Mouse (Mus musculus) right cerebral cortex, postnatal 4 days (tissue): Measurements from ENCODE around the gene Scarf2.

ENCODE experiments used
- DNase-seq: peaks from one replicate; pipeline ENCODE4 v3.0.0-alpha.2; 2022

Gene Scarf2

DNA sequence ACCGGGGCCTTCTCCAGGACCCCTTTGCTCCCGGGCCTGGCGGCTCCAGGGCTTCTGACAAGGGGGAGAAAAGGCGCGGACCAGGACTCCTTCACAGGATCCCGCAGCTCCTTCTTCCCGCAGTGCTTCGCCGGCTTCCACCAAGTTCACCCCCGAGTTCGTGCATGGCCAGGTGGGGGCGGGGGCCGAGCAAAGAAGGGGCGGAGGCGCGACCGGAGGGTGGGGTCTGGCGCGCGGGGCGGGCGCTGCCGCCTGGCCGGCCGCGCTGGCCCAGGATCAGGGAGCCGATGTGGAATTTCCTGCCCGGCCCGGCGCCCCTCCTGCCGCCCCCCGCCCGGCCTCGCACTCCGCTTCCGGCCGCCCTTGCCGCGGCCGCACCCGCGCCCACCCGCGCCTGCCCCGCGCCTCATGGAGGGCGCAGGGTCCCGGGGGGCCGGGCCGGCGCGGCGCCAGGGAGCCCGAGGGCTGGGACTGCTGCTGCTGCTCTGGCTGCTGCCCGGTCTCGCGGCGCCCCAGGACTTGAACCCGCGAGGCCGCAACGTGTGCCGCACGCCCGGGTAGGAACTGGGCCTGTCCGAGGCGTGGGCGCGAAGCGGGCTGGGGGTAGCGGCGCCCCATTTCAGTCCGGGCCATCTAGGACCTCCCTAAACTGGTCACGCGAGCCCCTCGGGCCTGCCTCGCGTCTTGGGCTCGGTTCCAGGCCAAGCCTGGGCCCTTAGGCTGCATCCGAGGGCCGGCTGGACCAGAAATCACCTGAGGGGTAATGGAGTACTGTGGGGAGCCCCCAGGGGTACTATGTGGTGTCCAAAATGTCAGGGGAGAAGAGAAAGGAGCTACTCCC, at the start of gene Scarf2:
Gene Scarf2, plus strand, starts transcription at position 312 of the 841 bp plus-strand sequence.
- DNase-seq: no peak

DNA sequence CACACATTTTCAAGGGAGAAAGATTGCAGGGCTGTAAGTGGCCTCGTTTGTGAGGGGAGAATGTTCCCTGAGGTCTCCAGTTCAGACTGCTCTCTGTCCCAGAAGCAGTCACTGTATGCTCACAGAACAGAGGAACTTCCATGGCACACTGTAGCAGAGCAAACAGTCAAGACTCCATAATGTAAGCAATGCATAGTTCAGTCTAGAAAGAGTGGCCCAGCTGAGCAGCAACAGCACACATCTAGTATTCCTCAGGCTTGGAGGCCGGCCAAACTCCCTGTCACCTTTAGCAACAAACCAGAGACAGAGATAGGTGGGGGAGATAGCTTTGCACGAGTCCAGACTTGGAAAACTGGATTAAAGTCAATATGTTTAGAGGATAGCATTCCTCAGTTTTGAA, 44.1 kb upstream of the Scarf2 start:
- DNase-seq: no peak

DNA sequence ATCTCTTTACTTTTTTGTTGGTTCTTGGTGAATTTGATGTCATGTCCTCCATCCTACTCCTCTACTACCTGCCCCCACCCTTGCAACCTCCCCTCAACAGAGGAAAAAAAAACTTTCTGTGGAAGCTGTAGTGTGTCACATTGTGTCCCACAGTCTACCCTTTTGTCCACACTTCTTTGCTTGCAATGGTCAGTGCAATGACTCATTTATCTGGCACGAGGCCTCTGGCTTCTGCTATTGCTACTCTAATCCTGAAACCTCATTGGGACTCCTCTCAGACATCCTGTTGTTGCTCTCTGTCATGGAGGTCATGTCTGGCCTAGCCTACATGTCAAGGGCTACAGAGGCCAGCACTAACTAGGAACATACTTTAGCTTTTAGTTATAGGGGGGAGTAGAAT, 43.4 kb upstream of the Scarf2 start:
- DNase-seq: no peak

DNA sequence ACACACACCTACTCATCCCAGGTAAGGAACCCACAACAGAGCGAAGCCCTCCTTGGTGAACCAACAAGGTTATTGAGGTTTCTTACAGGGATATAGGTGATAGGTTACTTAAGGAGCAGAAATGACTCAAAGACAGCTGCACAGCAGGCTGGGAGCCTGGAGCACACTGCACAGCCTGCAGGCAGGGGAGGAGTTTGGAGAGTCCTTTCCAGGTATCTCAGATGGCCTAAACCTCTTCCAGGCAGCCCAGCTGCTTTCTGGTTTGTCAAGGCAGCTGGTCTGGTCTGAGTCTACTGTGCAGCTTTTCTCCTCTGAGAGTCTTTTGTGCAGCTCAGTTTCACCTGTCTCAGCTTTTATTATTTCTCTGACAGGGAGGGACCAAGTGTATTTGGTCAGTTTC, 39.3 kb upstream of the Scarf2 start:
- DNase-seq: no peak

DNA sequence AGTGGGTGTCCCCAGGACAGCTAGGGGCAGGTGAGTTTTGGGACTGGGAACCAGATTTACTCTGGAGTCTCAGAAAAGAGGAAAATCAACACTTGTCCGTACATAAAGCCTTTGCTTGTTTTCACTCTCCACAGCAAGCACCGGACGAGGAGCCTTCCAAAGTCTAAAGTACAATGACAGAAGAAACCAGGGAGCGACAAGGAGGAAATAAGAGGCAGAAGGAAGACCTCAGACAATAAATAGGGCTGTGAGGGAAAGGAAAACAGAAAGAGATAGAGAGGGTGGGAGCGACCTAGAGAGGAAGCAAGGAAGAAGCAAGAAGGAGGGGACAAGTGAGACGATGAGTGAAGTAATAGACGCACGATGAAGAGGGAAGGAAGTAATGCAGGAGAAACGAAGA, 38.2 kb upstream of the Scarf2 start:
- DNase-seq: no peak

DNA sequence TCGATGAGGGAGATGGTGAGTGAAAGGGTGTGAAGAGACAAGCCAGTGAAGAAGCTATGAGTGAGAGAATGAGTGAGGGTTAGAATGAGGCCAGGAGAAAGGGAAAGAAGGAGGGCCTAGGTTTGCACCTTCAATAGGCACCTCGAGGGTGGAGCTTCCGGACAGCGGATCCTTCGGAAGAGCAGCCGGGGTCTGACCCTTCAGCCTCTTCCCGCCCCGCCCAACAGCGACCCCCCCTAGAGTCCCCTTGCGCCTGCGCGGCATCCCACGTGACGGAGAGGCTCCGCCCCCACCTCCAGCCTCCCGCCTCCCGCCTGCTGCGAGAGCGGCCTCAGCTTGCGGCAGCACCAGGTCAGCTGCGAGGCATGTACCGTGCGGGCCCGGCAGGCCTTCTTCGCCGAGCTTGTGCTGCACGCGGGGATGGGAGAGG, 37.7 kb upstream of the Scarf2 start, which contains the start of gene Klhl22:
Gene Klhl22, plus strand, starts transcription at position 275 of the 430 bp plus-strand sequence.
- DNase-seq: peak; percentile 96

DNA sequence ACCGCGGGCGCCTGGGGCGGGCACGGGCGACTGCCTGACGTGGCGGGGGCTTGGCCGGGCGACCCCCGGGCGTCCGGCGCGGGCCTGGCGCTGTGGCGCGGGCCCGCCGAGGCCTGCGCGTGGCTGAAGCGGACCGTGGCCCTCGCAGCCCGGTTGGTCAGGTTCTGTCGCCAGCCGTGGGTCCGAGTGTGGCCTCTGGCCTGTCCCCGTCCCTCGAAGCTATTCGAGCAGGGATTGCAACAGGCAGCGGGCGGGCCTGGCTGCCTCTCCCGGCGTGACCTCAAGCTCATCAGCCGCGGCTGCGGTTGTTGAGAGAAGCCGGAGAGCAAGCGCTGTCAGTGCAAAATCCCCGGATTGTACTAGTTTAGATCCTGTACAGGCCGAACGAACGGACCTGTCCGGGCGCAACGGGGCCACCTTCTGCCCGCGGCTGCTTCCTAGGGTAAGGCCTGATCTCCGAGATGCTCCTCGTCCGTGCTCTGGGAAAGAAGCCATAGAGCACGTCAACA, 37.2 kb upstream of the Scarf2 start:
- peak; percentile 38 for DNase-seq

DNA sequence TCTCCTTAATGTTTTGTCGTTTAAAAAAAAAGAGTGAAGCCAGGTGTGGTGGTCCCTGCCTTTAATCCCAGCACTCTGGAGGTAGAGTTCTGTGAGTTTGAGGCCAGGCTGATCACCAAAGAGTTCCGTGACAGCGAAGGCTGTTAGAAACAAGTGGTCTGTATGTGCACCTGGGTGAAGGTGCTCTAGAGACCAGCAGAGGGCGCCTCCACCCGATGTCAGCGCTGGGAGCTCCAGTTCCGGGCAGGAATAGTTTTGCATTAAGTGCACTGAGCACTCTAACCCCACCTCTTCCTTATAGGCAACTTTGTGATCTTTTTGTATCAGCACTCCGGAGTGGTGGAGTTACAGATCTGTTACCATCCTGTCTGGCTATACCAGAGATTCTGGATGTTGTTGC, 36.4 kb upstream of the Scarf2 start:
- DNase-seq: peak; percentile 50

DNA sequence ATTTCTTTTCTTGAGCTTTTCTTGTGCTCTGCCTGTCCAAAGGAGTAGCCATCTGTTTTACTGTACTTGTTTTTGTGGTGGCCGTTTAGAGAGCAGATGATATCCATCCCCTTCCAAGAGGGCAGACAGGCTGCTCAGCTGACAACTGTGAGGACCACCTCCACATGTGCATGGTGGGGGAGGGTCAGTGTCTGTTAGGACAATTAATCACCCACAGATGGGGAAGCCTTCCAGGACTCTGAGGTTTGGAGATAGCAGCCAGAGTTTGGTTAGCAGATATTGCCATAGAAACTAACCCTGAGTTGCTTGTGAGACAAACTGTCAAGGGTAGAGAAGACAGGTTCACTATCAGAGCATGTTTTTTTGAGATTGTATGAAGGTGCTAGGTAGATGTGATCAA, 36.0 kb upstream of the Scarf2 start:
- DNase-seq: no peak

DNA sequence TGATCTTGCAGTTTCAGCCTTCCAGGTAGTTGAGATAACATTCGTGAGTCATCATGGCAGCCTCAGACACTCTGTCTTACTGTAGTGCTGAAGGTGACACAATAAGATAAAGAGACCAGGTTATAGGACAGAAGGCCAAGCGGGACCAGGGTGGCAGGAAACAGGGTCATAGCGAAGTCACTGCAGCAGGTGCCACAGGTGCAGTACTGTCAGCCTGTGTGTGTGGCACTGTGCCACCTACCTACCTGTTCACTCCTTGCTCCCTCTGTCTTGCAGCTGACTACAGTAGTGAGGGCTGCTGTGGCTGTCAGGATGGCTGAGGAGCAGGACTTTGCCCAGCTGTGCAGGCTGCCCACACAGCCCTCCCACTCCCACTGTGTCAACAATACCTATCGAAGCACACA, 33.0 kb upstream of the Scarf2 start:
- DNase-seq: no peak

DNA sequence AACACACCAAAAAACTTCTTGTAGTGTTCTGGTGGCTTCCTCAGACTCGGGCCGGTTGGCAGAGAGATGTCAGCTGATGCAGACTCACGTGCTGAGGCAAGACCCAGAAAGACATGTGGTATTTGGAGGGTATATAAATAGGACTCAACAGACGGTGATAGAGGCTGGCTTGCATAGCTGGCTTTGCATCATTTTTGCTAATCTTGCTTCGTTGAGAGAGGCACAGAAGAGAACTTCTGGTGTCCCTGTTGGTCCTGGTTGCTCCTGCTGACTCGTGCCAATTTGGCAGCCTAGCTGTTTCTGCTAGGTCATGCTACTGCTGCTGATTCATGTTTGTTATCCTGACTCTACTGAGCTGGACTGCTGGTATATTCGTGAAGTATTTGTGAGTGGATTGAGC, 28.2 kb upstream of the Scarf2 start:
- DNase-seq: no peak

DNA sequence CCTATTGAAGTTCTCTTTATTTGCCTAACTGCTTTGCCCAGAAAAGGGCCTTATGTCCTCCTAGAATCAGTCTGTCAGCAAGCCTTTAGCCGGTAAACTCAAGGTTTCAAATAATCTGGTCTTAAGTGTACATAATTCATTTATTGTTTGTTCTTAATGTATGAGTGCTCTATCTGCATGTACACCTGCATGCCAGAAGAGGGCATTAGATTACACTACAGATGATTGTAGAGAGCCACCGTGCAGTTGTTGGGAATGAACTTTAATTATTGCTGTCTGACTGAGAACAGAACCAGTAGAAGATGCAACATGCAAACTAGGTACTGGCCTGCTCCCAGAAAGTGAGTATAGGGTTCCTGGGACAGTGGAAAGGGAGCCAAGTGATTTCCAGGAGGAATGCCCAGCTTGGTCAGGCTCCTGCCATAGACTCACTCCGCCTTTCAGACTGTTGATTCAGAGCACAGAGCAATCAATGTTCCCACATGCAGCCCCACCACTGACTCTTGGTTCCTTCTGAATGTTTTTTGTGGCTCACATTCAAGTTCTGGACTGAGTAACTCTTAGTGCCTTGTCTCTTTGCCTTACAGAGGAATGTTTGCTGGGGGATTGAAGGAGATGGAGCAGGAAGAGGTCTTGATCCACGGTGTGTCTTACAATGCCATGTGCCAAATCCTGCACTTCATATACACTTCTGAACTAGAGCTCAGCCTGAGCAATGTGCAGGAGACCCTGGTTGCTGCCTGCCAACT, 25.8 kb upstream of the Scarf2 start:
- DNase-seq: no peak

DNA sequence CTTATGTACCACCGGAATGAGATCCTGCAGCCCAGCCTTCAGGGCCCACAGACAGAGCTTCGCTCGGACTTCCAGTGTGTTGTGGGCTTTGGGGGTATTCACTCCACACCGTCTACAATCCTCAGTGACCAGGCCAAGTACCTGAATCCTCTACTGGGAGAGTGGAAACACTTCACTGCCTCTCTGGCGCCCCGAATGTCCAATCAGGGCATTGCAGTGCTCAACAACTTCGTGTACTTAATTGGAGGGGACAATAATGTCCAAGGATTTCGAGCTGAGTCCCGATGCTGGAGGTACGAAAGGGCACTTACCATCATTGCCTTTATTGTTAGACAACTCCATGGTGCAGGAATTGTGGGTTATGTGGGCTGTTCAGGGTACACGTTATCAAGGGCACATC, 20.3 kb upstream of the Scarf2 start:
- peak; percentile 58 for DNase-seq

DNA sequence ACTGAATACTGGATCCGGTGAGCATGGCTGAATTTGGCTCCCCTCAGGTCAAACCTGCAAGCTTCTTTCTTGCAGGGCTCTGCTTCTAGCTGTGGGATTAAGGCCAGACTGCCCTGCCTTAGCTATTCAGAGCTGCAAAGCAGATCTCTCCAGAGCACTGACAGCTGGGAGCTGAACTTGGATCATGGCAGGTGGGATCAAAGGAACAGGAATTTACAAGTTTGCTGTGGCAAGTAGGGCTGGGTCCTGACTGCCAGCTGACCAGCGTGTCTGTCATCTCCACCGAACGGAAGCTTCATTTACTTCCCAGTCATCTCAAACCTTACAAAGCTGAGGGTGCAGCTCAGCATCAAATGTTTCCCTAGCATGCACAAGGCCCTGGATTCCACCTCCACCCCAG, 18.9 kb upstream of the Scarf2 start:
- DNase-seq: no peak

DNA sequence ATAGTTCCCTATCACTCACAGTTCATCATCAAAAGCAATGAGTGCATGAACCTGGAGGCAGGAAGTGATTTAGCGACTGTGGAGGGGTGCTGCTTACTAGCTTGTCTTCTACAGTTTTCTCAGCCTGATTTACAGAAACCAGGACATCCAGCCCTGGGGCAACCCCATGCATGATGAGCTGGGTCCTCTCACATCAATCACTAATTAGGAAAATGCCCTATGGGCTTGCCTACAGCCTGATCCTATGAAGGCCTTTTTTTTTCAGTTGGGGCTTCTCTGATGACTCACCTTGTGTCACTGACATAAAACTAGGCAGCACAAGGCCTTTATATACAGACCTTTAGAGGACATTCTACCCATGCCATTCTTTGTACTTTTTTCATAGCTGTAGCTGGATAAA, 17.4 kb upstream of the Scarf2 start:
- no peak for DNase-seq

DNA sequence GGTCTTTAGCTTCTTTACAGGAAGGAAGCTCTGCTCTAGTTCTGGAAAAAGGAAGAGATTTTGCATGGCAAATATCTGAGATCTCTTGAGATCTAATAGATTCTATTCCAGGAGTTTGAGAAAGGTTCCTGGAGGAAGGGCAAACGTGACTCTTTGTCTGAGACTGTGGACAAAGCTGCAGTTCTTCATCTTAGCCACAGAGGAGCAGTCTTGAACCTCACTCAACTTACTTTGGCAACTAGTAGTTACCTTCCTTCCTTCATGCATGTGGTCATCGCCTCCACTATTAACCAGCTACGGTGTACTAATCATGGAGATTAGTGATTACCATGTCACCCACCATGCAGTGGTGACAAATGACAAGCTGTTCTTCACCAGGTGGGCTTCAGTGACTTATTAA, 11.7 kb upstream of the Scarf2 start:
- no peak for DNase-seq

DNA sequence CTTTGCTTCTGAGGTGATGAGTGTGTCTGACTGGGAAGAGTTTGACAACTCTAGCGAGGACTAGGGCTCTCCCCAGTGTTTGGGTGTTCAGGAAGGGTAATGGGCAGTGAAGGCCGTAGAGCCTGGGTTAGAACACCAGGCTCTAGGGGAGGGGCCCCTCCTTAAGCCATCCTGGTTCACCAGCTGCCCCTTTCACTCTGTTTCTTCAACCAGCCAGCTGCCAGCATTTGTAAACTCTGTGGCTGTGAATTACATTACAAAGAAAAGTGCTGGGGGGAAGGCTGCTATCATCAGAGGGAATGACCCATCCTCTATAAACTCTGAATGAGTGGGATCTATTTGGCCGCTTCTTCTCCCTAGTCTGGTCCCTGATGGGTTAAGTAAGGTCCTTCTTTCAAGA, 4.4 kb upstream of the Scarf2 start:
- DNase-seq: no peak

DNA sequence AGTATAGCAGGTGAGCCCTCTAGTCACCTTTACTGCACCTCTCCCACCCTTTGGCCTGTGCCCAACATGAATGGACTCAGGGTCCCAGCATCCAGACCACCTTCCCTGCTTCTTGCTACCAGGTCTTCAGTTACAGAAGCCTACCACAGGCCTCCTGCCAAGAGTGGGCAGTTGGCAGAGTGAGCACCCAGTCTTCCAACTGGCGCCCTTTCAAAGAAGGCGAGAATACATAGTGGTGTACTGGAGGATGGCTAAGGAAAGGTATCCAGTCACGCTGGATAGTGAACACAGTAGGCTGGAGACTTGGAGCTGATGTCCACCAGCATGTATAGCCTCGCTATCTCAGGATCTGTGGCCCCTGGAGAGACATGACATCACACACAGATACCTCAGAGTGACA, 3.0 kb upstream of the Scarf2 start:
- no peak for DNase-seq

DNA sequence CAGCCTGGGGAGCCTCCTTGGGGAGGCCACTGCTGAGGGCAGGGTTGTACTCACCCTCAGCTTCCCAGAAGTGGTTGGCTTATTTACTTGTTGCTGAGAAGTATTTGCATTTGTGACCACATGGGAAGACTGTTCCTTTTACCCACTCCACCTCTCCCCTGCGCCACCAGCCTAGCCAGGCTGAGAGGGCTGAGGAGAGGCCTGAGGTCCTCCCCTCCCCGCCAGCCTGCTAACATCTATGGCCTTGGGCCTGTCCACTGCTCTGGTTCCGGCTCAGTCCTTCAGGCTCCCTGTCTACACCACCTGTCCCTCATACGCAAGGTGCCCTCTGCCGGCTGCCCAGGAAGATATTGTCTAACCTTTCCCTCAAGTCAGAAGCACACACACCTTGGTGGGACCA, 1.4 kb upstream of the Scarf2 start:
- DNase-seq: no peak

DNA sequence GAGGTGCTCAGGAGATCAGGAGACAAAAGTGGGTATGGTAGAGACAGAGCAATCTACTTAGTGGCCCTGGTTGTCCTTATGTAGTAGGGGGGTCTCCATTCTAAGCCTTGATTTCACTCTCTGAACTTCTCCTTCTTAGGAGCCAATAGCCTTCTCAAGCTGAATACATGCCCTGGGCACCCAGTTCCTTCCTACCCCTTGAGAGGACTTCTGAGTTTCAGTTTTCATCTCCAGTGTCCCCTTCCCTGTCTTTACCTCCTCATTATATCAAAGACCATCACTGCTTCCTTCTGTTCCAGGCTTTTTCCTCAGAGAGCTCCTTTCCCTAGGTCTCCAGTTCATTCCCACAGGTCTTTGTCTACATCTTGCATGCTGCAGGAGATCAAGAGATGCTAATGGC, 563 bp upstream of the Scarf2 start:
- DNase-seq: no peak

DNA sequence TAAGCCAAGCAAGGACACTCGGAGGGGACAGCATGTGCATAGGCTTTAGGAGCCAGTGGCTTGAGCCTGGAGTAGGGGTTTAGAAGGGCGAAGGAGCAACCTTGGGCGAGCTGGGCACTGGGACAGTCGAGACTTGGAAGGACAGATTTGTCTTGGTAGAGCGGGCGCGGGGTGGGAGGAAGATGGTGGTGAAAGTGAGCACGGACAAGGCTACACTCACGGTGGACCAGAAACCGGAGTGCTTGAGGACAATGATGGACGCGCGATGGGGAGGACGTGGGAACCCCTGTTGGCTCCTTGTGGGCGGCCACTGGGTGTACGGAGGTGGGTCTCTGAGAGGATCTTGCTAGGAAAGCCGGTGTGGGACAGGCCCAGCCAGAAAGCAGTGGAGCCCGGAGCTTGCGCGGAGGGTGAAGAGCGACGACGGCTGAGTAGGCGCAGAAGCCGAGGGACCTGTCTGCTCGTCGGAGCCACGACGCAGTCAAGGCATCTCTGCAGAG, 780 bp downstream of the Scarf2 start:
- DNase-seq: no peak

DNA sequence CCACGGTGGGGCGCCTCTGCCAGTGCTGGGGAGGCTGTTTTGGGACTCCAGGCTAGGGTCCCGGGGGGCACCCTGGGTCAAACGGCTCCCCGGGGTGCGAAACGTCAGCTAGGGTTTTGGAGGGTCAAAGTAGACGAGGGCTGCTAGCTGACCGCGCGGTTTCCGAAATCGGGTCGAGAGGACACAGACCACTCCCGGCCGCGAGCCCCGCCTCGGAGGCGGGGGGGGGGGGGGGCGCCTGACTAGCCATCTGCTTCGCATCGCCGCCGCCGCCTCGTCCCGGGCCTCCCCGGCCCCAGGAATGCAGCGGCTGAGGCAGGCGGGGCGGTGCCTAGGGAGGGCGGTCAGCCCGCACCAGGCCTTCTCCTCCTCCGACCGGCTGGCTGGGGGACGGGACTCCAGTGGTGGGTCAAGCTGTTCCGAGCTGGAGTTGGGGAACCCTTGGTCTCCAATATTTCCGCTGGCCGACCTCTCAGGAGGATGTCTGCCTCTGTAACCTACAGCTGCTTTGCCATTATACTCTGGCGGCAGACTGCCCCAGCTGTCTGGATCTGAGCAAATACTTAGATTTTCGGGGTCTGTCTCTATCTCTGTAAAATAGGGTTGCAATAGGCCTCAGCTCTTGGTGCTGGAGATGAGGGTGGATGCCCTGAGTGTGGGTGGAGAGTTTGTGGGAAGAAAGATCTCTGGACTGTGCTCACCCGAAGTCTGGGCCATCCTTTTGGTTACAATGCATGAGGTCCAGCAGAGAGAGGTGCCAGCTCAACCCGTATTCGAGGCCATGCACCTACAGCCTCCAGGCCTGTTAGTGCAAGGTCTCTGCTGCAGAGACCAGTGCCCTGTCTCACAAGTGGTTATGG, 1.5 kb downstream of the Scarf2 start:
- no peak for DNase-seq

DNA sequence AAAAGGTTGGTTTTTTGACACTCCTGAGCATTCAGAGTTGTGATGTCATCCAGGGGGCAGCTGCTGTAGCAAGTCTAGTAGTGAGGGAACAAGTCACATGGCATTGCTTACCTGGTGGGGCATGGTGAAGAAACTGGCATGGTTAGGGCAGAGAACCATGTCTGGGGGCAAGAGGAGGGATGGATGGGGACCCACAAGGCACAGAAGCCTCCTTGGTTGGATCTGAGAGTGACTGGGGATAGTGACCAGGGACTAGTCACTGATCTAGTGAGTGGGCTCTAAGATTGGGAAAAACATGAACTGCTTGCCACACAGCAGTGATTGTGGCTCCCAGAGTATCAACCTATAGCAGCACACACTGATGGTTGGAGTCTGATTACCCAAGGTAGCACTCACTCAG, 2.5 kb downstream of the Scarf2 start:
- DNase-seq: no peak
